Mouse (Mus musculus) left cerebral cortex, postnatal 4 days (tissue): ENCODE results near the gene Glra3. TPM values are rescaled to one million over a fixed set of nuclear protein-coding genes. Genes with fewer than 3 reads are reported as not detected.

ENCODE experiments used
- DNase-seq: peaks from one replicate; pipeline ENCODE4 v3.0.0-alpha.2; 2022
- intact Hi-C: fragments of 180-260 bp; cut with DNase I; formaldehyde crosslinking; loops from one replicate; pipeline ENCODE4 v1.15.1; 2025
- total RNA-seq, 2 experiments: library from RNA; stranded (reverse); gene quantifications; 2 replicates each; pipeline ENCODE4 v1.2.3; 2021

Glra3 gene
- 1 to 10 TPM; 4.0 to 6.2 TPM for total RNA-seq

DNA sequence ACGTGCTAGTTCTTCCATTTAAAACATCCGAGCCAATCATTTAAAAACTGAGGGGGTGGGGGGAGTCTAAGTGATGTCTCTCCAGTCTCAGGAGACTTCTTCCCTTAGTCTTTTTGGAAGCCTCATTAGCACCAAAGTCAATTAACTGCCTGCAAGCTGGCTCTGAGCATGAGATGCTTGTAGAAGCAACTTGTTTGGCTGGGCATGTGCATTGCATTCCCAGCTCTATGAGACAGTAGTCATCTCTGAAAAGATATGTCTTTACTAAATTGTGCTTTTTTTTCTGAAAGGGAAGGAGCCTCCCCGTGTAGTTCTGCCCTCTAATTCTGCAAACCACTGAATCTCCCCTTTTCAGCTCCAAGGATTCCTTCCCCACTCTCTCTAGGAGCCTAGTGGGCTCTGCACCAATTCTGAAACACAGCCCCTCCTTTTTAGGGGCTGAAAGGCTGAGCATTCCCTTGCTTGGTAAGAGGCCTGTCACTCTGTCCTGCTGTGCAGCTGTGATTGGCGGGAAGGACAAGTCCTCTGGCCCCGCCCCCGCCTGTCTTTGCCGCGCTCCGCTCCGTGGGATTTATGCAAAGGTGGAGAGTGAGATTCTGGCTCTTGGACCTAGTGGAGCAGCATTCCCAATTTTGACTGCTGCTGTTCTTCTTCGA lies at the start of gene Glra3:
Gene Glra3 (plus strand): TSS at position 591 of the 656 bp plus-strand sequence.
- peak; percentile 72 for DNase-seq
- intact Hi-C loops: no loop called here

DNA sequence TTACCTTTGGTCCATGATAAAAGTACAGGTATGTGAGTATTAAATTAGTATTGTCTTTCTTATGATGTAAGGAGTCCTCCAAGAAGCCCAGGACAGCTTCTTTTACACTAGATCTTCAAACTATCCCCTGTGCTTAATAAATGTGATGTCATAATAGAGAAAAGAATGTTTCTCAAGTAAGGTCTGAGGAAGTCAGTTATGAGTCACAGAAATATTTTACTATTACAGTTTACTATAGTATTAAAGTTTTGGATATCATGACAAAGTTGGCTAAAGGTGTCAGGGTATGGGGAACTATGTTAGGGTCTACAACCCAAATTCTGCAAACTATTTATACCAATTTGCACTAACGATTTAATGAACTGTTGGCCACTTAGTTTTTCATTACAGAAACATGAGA lies 33.4 kb upstream of the Glra3 start, which contains the start of gene Adam29:
Gene Adam29 (minus strand): TSS at position 101 of the 400 bp plus-strand sequence.
- DNase-seq: no peak
- intact Hi-C loops: no loop called here

DNA sequence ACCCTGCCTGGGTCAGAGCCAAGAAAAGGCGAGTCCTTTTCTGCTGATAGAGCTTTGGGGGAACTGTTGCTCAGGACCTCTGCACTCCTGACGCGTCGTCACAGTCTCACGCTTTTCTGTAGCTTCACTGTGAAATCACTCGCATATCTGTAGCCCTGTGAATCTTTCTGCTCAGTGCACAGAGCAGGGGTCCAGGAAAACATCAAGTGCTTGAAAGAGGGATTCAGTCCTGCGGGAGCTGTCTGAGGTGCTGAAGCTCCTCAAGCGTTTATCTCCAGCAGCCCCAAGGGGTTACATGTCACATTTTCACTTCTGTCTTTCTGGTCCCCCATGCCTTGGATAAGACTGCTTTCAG lies 243 bp downstream of the Glra3 start:
- DNase-seq: peak; percentile 27
- intact Hi-C loops: no loop called here

DNA sequence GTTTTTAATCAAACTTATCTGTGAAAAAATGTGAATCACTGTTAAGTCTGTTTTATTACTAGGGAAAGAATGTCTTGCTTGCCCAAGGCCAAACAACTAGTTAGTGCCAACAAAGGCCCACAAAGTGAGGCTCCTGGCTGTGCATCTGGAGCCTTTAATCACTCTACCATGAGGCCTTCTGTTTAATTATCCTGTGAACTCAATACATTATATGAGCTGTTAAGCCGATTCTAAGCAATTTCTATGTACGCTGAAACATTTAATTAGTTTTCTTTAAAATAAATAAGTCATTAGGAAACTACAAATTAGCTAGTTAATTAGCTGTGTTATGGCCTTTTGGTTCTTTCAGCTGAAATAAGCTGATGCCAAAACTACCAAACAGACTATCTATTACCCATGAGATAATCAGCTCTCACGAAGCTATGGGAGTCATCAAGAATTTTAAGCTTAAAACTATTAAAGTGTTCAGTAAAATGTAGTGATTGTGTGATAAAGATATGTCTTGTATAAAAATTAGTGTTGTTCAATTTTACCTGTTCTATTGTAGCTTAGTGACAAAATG lies 24.6 kb downstream of the Glra3 start:
- intact Hi-C loops: no loop called here
- no peak for DNase-seq

- DNase-seq: no peak
- intact Hi-C loops: no loop called here
Observed at GRCm38 (mm10) chr8:55997859-55998258, 57.6 kb downstream of the Glra3 start.

- no peak for DNase-seq
- intact Hi-C loops: no loop called here
Observed at GRCm38 (mm10) chr8:56054324-56054723, 114.1 kb downstream of the Glra3 start.

GRCm38 (mm10) chr8:56063081-56063480 lies 122.8 kb downstream of the Glra3 start:
- DNase-seq: peak; percentile 38
- intact Hi-C loops: loop anchor here (5.0 kb wide), 1 partner anchor 424 kb away; no protein-coding TSS in a partner anchor

GRCm38 (mm10) chr8:56070486-56071254 lies 130.4 kb downstream of the Glra3 start:
- intact Hi-C loops: no loop called here
- DNase-seq: no peak

- intact Hi-C loops: no loop called here
- DNase-seq: no peak
Observed at GRCm38 (mm10) chr8:56083654-56084053, 143.4 kb downstream of the Glra3 start.

- intact Hi-C loops: no loop called here
- DNase-seq: peak; percentile 1
Observed at GRCm38 (mm10) chr8:56094385-56094784, 154.1 kb downstream of the Glra3 start.

GRCm38 (mm10) chr8:56110296-56110695 lies 170.0 kb downstream of the Glra3 start:
- no peak for DNase-seq
- intact Hi-C loops: no loop called here

DNA sequence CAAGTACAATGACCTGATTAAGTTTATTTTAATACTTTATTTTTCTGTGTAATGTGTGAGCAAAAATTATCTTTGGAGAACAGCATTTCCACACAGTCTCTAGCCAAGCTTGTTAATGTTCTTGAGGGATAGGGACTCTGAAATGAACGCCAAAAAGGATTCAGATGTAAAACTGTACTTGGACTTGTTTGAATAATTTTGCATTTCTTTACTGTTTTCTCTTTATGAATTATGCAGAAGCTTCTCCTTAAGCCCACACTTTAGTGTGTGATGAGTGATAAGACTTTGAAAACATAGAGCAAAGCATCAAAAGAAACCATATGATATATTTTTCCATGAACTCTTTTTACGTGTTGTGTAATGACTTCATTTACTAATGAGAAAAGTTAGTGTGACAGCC lies 189.1 kb downstream of the Glra3 start:
- no peak for DNase-seq

DNA sequence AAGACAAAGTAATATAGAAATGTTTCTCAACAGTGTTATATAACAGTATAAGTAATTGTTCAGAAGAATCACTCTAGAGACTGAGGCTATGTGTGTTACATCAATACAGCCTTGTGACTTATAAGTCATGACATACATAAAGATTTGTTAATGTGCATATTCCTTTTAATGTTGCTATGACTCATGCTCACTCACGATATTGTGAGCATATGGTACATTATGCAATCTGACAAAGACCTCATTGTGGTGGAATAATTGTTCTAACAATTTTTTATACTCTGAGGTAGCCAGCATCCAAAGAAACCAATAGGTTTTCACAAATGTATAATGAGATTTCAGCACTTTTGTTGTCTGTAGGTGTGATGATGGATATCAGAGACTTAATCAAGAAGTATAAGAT lies 210.4 kb downstream of the Glra3 start:
- no peak for DNase-seq

More for the DNA sequence above, 189.1 kb downstream of the Glra3 start:
- intact Hi-C loops: no loop called here

GRCm38 (mm10) chr8:56151574-56151973 lies 211.3 kb downstream of the Glra3 start:
- DNase-seq: no peak
- intact Hi-C loops: no loop called here

More for the DNA sequence above, 210.4 kb downstream of the Glra3 start:
- intact Hi-C loops: no loop called here

- DNase-seq: no peak
- intact Hi-C loops: no loop called here
Observed at GRCm38 (mm10) chr8:56158966-56159365, 218.7 kb downstream of the Glra3 start.

Other genes with a start within 250 kb of the Glra3 start
- not detected for gene Adam29, start 33.5 kb upstream of the Glra3 start, total RNA-seq